Mouse (Mus musculus) spleen, postnatal 14 days (tissue): ENCODE data around the gene Ly6g.
A peak's percentile ranks its signal among the peaks of the same experiment; 100 is the strongest.
"Not testable (repeated sequence)": the region's sequence is repeated elsewhere in the genome, so short reads cannot be mapped to it uniquely, and the experiment has no call there.

Experiments
- DNase-seq, 2 experiments: peaks; one replicate each; pipeline ENCODE4 v3.0.0; 2021 to 2022; ENCODE audit warnings: low spot score in 2 of 2

Ly6g gene

DNA sequence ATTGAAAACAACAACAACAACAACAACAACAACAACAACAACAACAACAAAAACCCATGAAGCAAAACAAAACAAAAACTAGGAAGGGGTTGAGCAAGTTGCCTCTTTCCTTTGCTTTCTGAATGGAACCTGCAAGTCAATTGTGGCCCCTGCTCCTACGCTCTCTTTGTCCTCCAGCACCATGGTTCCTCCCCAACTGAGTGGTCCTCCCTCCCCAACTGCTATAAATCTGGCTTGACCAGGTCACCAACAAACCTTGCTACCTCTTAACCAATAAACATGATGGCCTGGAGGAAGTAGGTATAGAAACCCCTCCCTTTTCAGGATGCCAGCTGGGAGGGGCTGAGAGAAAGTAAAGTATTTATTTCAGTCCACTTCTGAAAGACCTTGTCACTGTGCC, at the start of gene Ly6g:
Gene Ly6g (plus strand): TSS at position 301 of the 400 bp plus-strand sequence.
- no peak for DNase-seq

DNA sequence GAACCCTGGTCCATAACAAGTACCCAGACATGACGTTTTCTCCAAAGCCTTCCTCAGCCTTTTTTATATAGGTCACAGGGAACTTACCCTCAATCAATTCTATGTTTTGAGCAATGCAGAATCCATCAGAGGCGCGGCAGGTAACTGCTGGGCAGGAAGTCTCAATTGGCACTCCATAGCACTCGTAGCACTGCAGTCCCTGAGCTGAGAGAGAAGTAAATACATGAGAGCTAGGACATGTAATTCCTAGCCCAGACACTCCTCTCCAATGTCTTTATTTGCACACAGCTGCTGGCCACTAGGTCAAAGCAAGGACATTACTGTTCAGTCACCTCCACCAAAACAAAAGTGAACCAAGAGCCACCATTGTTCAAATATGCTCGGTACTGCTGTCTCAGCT, 44.6 kb upstream of the Ly6g start:
- not testable (repeated sequence) for DNase-seq

DNA sequence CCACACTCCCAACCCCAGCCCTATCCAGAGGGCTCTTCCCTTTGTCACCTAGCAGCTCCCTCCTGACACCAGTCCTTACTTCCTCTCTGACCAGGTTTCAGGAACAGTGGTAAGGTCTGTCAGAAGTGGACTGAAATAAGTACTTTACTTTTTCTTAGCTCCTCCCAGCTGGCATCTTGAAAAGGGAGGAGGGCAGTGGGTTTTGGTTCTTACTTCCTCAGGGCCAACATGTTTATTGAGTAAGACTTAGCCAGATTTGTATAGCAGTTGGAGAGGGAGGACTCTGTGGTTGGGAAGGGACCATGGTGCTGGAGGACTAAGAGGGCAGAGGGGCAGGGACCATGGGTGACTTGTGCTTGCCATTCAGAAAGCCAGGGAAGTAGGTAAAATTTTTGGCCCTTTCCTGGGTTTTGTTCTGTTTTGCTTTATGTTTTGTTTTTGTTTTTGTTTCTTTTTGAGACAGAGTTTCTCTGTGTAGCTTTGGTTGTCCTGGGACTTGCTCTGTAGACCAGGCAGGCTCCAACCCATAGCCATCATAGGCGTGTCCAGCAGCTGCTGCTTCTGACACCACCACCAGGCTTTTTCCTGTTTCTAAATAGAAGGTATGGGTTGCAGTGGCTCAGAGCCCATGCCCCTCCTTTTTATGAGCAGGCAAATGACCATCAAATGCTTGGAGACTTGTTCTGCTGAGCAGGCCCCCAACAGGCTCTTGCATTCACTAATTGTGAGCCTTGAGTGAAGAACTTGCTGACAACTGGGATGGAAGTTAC, 43.0 kb upstream of the Ly6g start, which contains the start of gene Ly6c2:
Gene Ly6c2 (minus strand): TSS at position 110 of the 770 bp plus-strand sequence.
- not testable (repeated sequence) for DNase-seq

GRCm38 (mm10) chr15:75116525-75116924, 38.5 kb upstream of the Ly6g start:
- DNase-seq, result peak in 1 of 2 experiments; percentile 10

DNA sequence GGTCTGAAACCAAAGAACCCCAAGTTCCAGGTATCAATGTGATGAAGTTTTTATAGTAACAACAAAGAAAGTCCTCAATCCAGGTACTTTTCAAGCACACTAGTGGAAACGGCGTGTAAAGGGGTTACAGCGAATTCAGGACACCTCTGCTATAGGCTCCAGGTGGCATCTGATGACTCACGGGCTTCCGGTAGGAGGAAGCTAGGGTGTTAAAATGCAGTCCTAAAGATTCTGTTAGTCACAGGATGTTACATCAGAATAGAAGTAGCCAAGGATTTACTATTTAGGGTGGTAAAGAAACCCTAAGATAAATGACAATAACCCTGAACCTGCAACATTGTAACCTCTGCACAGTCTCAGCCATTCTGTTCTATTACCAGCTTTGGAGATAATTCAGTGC, 37.6 kb upstream of the Ly6g start:
- DNase-seq, result not testable (repeated sequence)

DNA sequence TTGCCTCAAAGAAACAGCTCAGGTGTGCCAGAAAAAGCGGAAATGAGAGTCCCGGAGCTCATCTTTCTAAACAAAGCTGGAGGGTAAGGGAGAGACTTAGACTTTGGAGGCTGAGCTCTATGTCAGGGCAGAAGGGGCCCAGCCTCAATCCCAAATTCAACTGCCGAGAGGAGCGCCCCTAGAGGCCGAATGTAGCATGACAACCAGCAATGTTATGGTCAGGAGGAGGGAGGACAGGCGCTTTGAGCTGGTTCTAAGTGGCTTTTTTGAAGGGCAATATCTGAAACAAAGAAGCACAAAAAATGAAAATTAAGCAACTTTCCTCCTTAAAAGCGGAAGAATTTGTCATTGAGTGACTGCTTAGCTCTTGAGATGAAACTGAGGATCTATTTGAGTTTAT, 36.3 kb upstream of the Ly6g start:
- peak; percentile 41 to 55 for DNase-seq

DNA sequence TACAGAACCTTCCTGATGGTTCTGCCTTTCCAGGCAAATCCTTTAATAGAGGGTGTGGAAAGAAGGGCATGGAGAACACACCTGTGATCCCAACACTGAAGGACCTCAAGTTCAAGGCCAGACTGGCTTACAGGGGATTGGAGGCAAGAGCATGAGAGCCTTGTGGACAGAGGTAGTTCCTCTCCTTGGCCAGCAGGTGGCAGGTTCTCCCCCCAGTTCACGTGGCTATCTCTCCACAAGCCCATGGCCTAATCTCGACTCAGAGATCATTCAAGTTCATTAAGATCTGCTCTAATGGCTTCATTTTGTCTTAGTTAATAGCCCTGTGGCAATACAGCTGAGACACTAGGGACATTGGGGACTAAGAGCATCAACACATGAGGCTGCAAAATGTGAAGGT, 35.0 kb upstream of the Ly6g start:
- peak; percentile 15 to 42 for DNase-seq

GRCm38 (mm10) chr15:75132346-75132745, 22.7 kb upstream of the Ly6g start:
- not testable (repeated sequence) for DNase-seq

GRCm38 (mm10) chr15:75135090-75135783, 19.8 kb upstream of the Ly6g start:
- DNase-seq, result not testable (repeated sequence)

DNA sequence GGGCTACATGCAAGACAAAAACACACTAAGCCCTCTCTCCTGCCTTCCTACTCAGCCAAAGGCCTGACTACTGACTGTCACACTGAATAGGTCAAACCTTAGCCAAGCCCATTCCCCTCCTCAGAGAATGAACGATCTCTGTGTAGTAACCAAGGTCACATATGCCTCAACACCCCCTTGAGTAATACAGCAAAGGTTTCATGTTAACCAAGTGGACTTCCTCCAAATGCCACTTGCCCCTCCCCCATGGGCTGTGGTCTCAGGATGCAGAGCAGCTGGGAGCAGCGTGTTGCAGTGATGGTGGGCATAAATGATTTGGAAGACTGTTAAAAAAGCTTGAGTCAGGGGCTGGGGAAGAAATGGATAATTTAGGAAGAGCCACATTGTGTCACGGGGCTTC, 17.3 kb upstream of the Ly6g start:
- not testable (repeated sequence) for DNase-seq

DNA sequence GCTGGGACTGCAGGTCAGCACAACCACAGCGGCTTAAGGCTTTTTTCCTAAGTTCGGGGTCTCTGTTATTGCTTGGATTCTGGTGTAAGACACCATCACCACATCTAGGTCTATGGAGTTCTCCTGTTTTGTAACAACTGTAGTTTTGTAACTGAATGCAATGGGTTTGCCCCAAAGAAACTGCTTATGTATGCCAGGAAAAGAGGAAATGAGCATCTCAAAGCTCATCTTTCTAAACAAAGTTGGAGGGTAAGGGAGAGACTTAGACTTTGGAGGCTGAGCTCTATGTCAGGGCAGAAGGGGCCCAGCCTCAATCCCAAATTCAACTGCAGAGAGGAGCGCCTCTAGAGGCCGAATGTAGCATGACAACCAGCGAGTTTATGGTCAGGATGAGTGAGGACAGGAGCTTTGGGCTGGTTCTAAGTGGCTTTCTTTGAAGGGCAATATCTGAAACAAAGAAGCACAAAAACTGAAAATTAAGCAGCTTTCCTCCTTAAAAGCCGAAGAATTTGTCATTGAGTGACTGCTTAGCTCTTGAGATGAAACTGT, 13.2 kb upstream of the Ly6g start:
- DNase-seq, result peak in 1 of 2 experiments; percentile 35

- DNase-seq, result peak in 1 of 2 experiments; percentile 3
These were observed 11.3 kb upstream of the Ly6g start for GRCm38 (mm10) chr15:75143735-75144134.

GRCm38 (mm10) chr15:75153087-75153486, 2.0 kb upstream of the Ly6g start:
- no peak for DNase-seq

- DNase-seq, result no peak
These were observed 2.6 kb downstream of the Ly6g start for GRCm38 (mm10) chr15:75157646-75158045.

- peak in 1 of 2 experiments; percentile 7 for DNase-seq
These were observed 20.5 kb downstream of the Ly6g start for GRCm38 (mm10) chr15:75175506-75175905.

- no peak for DNase-seq
These were observed 31.3 kb downstream of the Ly6g start for GRCm38 (mm10) chr15:75186291-75186690.

DNA sequence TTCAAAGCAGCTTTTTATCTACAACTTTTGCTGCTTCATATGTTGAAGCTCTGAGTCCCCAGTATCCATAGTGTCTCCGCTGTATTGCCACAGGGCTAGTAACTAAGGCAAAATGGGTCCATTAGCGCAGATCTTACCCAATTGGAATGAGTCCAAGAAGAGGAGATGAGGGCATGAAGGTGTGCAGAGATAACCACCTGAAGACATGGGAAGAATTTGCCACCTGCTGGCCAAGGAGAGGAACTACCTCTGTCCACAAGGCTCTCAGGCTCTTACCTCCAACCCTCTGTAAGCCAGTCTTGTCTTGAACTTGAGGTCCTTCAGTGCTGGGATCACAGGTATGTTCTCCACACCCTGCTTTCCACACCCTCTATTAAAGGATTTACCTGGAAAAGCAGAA, 34.1 kb downstream of the Ly6g start:
- DNase-seq, result peak in 1 of 2 experiments; percentile 7

GRCm38 (mm10) chr15:75190560-75190959, 35.5 kb downstream of the Ly6g start:
- not testable (repeated sequence) for DNase-seq
